Mouse (Mus musculus): ENCODE measurements at regions not wholly inside any gene's neighbourhood (a gene's known extent, or its start where the extent isn't known, plus 50 kb on each side); places are given as distances from the start of the nearest gene placed in this dataset.

GRCm38 (mm10) chr11:56726161-56726560 is 285.0 kb upstream of the Gria1 start:
- no peak overlapping the region for H3K4me3 ChIP-seq (replicated peaks in 1 of 3; ENCODE audit: low read depth in 2 of 3, low read length in 2 of 3, poor library complexity in 1 of 3)
- in situ Hi-C loops (cut with MboI; ENCODE audit: low pct_ligation_motif_present, low pct_unique_long_range_greater_than_20kb, low sequenced_read_pairs), result no loop called here
- dilution Hi-C loops (cut with MboI; ENCODE audit: extremely low pct_ligation_motif_present, extremely low pct_unique_long_range_greater_than_20kb, low sequenced_read_pairs), result no loop called here
- H3K9me3 ChIP-seq (replicated peaks; ENCODE audit: low read length), result peaks cover 51% of the 10 kb centered on the region
- H3K4me1 ChIP-seq (ENCODE audit: control insufficient read depth in 1 of 2, insufficient read depth in 2 of 2), result no peaks in the 10 kb centered on the region
- no peaks in the 10 kb centered on the region for H3K27me3 ChIP-seq (replicated peaks)
- no peaks in the 10 kb centered on the region for H3K36me3 ChIP-seq (replicated peaks in 1 of 2; ENCODE audit: control insufficient read depth in 1 of 2, insufficient read depth in 1 of 2, low read length in 1 of 2)
- no peak for DNase-seq (ENCODE audit: extremely low read depth)
- no peak overlapping the region for H3K4me2 ChIP-seq (ENCODE audit: insufficient read depth, low read depth, poor library complexity, severe bottlenecking)
- no peak overlapping the region for H3K9ac ChIP-seq (ENCODE audit: insufficient read depth, low read depth)
- no peak for TF ChIP-seq MXI1 (IDR thresholded peaks at IDR 0.05; ENCODE audit: low read depth, low read length)
- TF ChIP-seq IRF4 (IDR thresholded peaks at IDR 0.05; ENCODE audit: low read depth, low read length), result no peak
- TF ChIP-seq NELFE (IDR thresholded peaks at IDR 0.05; ENCODE audit: low read depth, low read length), result no peak
- no peak for TF ChIP-seq MYC (IDR thresholded peaks at IDR 0.05; ENCODE audit: low read depth, low read length)
- TF ChIP-seq TCF12 (IDR thresholded peaks at IDR 0.05; ENCODE audit: low read depth, low read length), result no peak
- no peak for TF ChIP-seq BHLHE40 (IDR thresholded peaks at IDR 0.05; ENCODE audit: low read depth, low read length)
- TF ChIP-seq ZNF384 (IDR thresholded peaks at IDR 0.05; ENCODE audit: low read depth, low read length), result no peak
- H3K79me2 ChIP-seq (replicated peaks; ENCODE audit: control insufficient read depth, extremely low read depth, insufficient read depth, poor library complexity, severe bottlenecking), result no peaks in the 10 kb centered on the region
- no peak overlapping the region for H3K27ac ChIP-seq (ENCODE audit: insufficient read depth, low read depth)

GRCm38 (mm10) chr11:56727556-56727955 is 283.6 kb upstream of the Gria1 start:
- Histone ChIP-seq H3K4me1 (ENCODE audit: control insufficient read depth in 1 of 2, insufficient read depth in 2 of 2) (no peaks in the 10 kb centered on the region), H3K4me2 (ENCODE audit: insufficient read depth, low read depth, poor library complexity, severe bottlenecking) (no peak overlapping the region), H3K79me2 (replicated peaks; ENCODE audit: control insufficient read depth, extremely low read depth, insufficient read depth, poor library complexity, severe bottlenecking) (no peaks in the 10 kb centered on the region), H3K27ac (ENCODE audit: insufficient read depth, low read depth) (no peak overlapping the region), H3K36me3 (replicated peaks in 1 of 2; ENCODE audit: control insufficient read depth in 1 of 2, insufficient read depth in 1 of 2, low read length in 1 of 2) (no peaks in the 10 kb centered on the region), H3K27me3 (replicated peaks) (no peaks in the 10 kb centered on the region), H3K9ac (ENCODE audit: insufficient read depth, low read depth) (no peak overlapping the region), H3K4me3 (replicated peaks in 1 of 3; ENCODE audit: low read depth in 2 of 3, low read length in 2 of 3, poor library complexity in 1 of 3) (no peak overlapping the region), H3K9me3 (replicated peaks; ENCODE audit: low read length) (peaks cover 45% of the 10 kb centered on the region)
- in situ Hi-C loops (cut with MboI; ENCODE audit: low pct_ligation_motif_present, low pct_unique_long_range_greater_than_20kb, low sequenced_read_pairs) (no loop called here), dilution Hi-C loops (cut with MboI; ENCODE audit: extremely low pct_ligation_motif_present, extremely low pct_unique_long_range_greater_than_20kb, low sequenced_read_pairs) (no loop called here)
- no peak for DNase-seq (ENCODE audit: extremely low read depth)
- TF ChIP-seq KAT2A (IDR thresholded peaks at IDR 0.05; ENCODE audit: insufficient replicate concordance, low read length) (no peak), CHD2 (IDR thresholded peaks at IDR 0.05; ENCODE audit: low read length) (no peak), ELF1 (IDR thresholded peaks at IDR 0.05; ENCODE audit: low read depth, low read length) (no peak), SMC3 (IDR thresholded peaks at IDR 0.05; ENCODE audit: low read depth, low read length) (no peak), MEF2A (IDR thresholded peaks at IDR 0.05; ENCODE audit: borderline replicate concordance, low read depth, low read length) (no peak), HCFC1 (IDR thresholded peaks at IDR 0.05; ENCODE audit: low read depth, low read length) (no peak)

GRCm38 (mm10) chr11:56728204-56729002 is 282.8 kb upstream of the Gria1 start:
- Histone ChIP-seq H3K79me2 (replicated peaks; ENCODE audit: control insufficient read depth, extremely low read depth, insufficient read depth, poor library complexity, severe bottlenecking) (no peaks in the 10 kb centered on the region), H3K4me1 (ENCODE audit: control insufficient read depth in 1 of 2, insufficient read depth in 2 of 2) (no peaks in the 10 kb centered on the region), H3K36me3 (replicated peaks in 1 of 2; ENCODE audit: control insufficient read depth in 1 of 2, insufficient read depth in 1 of 2, low read length in 1 of 2) (no peaks in the 10 kb centered on the region), H3K27me3 (replicated peaks) (no peaks in the 10 kb centered on the region), H3K9me3 (replicated peaks; ENCODE audit: low read length) (peaks cover 40% of the 10 kb centered on the region), H3K4me2 (ENCODE audit: insufficient read depth, low read depth, poor library complexity, severe bottlenecking) (no peak overlapping the region), H3K4me3 (replicated peaks in 1 of 3; ENCODE audit: low read depth in 2 of 3, low read length in 2 of 3, poor library complexity in 1 of 3) (no peak overlapping the region), H3K9ac (ENCODE audit: insufficient read depth, low read depth) (no peak overlapping the region), H3K27ac (ENCODE audit: insufficient read depth, low read depth) (no peak overlapping the region)
- dilution Hi-C loops (cut with MboI; ENCODE audit: extremely low pct_ligation_motif_present, extremely low pct_unique_long_range_greater_than_20kb, low sequenced_read_pairs), result no loop called here
- TF ChIP-seq MXI1 (IDR thresholded peaks at IDR 0.05; ENCODE audit: low read depth, low read length) (no peak), E2F4 (IDR thresholded peaks at IDR 0.05; ENCODE audit: insufficient replicate concordance, low read depth, low read length) (no peak)
- no peak for DNase-seq (ENCODE audit: extremely low read depth)
- in situ Hi-C loops (cut with MboI; ENCODE audit: low pct_ligation_motif_present, low pct_unique_long_range_greater_than_20kb, low sequenced_read_pairs), result no loop called here
